Mouse (Mus musculus): Measurements from ENCODE around the gene Sh3yl1. TPM values are rescaled to one million over a fixed set of nuclear protein-coding genes. Genes with fewer than 3 reads are reported as not detected.
A peak's percentile ranks its signal among the peaks of the same experiment; 100 is the strongest.

Sh3yl1 gene
- polyA plus RNA-seq (2014; fragmentation: Nextera tagmentation; extraction: Ambion mirVana): 49.9 and 53.9 TPM in 2 replicates

GRCm38 (mm10) chr12:30911261-30912047, at the start of gene Sh3yl1, which contains the start of gene Acp1:
Gene Sh3yl1, plus strand, starts transcription at chr12:30911668.
Gene Acp1, minus strand, starts transcription at chr12:30911589.
- Histone ChIP-seq H3K4me3 (replicated peaks; ENCODE audit: low read length) (peak within 1 kb of the TSS; percentile 57), H3K9me3 (ENCODE audit: control insufficient read depth, low read length) (peaks cover 7% of the 10 kb centered on the region; the same call in 1 of the 2 replicates), H3K4me1 (replicated peaks; ENCODE audit: control insufficient read depth, insufficient read depth, low read length) (peaks cover 24% of the 10 kb centered on the region), H3K36me3 (replicated peaks; ENCODE audit: control insufficient read depth, insufficient read depth) (no peaks in the 10 kb centered on the region), H3K27me3 (ENCODE audit: control insufficient read depth, insufficient read depth, low read length) (no peaks in the 10 kb centered on the region), H3K27ac (peak within 1 kb of the TSS; percentile 55), H3K9ac (peak within 1 kb of the TSS; percentile 77), H3K4me2 (replicated peaks) (peak within 1 kb of the TSS; percentile 89)
- ATAC-seq (ENCODE audit: low FRiP score): peak; percentile 98
- DNase-seq (ENCODE audit: low spot score): peak; percentile 95
- WGBS: under 1% methylated on average over 52 of the region's 52 CpGs

GRCm38 (mm10) chr12:30864347-30864746, 47.1 kb upstream of the Sh3yl1 start:
- Histone ChIP-seq H3K27me3 (ENCODE audit: control insufficient read depth, insufficient read depth, low read length) (no peaks in the 10 kb centered on the region), H3K9ac (no peak overlapping the region), H3K4me3 (replicated peaks; ENCODE audit: low read length) (no peak overlapping the region), H3K9me3 (ENCODE audit: control insufficient read depth, low read length) (no peaks in the 10 kb centered on the region), H3K36me3 (replicated peaks; ENCODE audit: control insufficient read depth, insufficient read depth) (no peaks in the 10 kb centered on the region), H3K4me1 (replicated peaks; ENCODE audit: control insufficient read depth, insufficient read depth, low read length) (no peaks in the 10 kb centered on the region), H3K27ac (no peak overlapping the region), H3K4me2 (replicated peaks) (no peak overlapping the region)
- DNase-seq (ENCODE audit: low spot score) (peak; percentile 30), ATAC-seq (ENCODE audit: low FRiP score) (no peak)
- 63% methylated on average over 2 of the region's 2 CpGs for WGBS

GRCm38 (mm10) chr12:30865781-30866180, 45.7 kb upstream of the Sh3yl1 start:
- Histone ChIP-seq H3K4me3 (replicated peaks; ENCODE audit: low read length) (no peak overlapping the region), H3K4me2 (replicated peaks) (no peak overlapping the region), H3K27me3 (ENCODE audit: control insufficient read depth, insufficient read depth, low read length) (no peaks in the 10 kb centered on the region), H3K9ac (no peak overlapping the region), H3K36me3 (replicated peaks; ENCODE audit: control insufficient read depth, insufficient read depth) (no peaks in the 10 kb centered on the region), H3K27ac (no peak overlapping the region), H3K9me3 (ENCODE audit: control insufficient read depth, low read length) (no peaks in the 10 kb centered on the region), H3K4me1 (replicated peaks; ENCODE audit: control insufficient read depth, insufficient read depth, low read length) (no peaks in the 10 kb centered on the region)
- WGBS: 84% methylated on average over 4 of the region's 4 CpGs
- ATAC-seq (ENCODE audit: low FRiP score) (no peak), DNase-seq (ENCODE audit: low spot score) (no peak)

DNA sequence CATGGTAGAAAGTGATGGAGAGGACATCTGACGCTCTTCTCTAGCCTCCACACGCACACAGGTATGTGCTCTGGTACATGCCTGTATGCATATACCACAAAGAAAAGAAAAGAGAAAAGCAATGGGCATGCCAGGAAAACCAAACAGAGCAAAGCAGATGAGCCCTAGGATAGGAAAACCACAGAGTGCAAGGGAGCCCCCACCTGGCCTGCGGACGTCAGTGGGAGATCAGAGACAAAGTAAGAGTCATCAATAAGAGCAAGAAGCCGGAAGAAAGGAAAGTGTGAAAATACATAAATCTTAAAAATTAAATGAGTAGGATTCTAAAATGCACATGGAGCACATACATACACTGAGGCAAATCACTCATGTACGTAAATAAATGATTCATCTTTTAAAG, 32.0 kb upstream of the Sh3yl1 start:
- H3K27ac ChIP-seq: no peak overlapping the region
- WGBS: 72% methylated on average over 6 of the region's 6 CpGs
- DNase-seq (ENCODE audit: low spot score) (no peak), ATAC-seq (ENCODE audit: low FRiP score) (no peak)
- no peaks in the 10 kb centered on the region for H3K9me3 ChIP-seq (ENCODE audit: control insufficient read depth, low read length)
- no peak overlapping the region for H3K4me2 ChIP-seq (replicated peaks)
- H3K4me1 ChIP-seq (replicated peaks; ENCODE audit: control insufficient read depth, insufficient read depth, low read length): peaks cover 7% of the 10 kb centered on the region; the same call in 1 of the 2 replicates
- H3K4me3 ChIP-seq (replicated peaks; ENCODE audit: low read length): no peak overlapping the region
- H3K36me3 ChIP-seq (replicated peaks; ENCODE audit: control insufficient read depth, insufficient read depth): no peaks in the 10 kb centered on the region
- no peak overlapping the region for H3K9ac ChIP-seq
- H3K27me3 ChIP-seq (ENCODE audit: control insufficient read depth, insufficient read depth, low read length): peaks cover 29% of the 10 kb centered on the region

DNA sequence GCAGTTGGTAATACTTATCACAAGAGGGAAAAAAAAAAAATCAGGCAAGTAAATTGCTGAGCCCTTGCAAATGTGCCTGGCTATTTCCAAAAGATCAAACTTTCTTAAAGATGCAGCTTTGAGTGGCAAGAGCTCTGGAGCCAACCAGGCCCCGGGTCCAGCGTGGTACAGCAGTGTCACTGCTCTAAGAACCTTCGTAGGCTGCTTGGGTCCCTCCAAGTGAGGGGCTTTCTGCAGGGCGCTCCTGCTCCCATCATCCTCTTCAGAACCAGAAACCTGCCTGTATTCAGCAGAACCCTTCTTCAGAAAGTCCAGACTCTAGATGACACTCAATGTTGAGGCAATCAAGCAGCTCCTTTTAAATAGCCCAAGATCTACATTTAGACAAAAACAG, 27.9 kb upstream of the Sh3yl1 start:
- H3K36me3 ChIP-seq (replicated peaks; ENCODE audit: control insufficient read depth, insufficient read depth): no peaks in the 10 kb centered on the region
- no peaks in the 10 kb centered on the region for H3K9me3 ChIP-seq (ENCODE audit: control insufficient read depth, low read length)
- H3K9ac ChIP-seq: peak overlapping the region; percentile 61
- H3K4me3 ChIP-seq (replicated peaks; ENCODE audit: low read length): peak overlapping the region; percentile 63
- peaks cover 13% of the 10 kb centered on the region; the same call in 1 of the 2 replicates for H3K4me1 ChIP-seq (replicated peaks; ENCODE audit: control insufficient read depth, insufficient read depth, low read length)
- no peak for DNase-seq (ENCODE audit: low spot score)
- no peak; the same call in 1 of the 2 replicates for ATAC-seq (ENCODE audit: low FRiP score)
- H3K4me2 ChIP-seq (replicated peaks): peak overlapping the region; percentile 100
- 19% methylated on average over 4 of the region's 4 CpGs for WGBS
- H3K27me3 ChIP-seq (ENCODE audit: control insufficient read depth, insufficient read depth, low read length): peaks cover 49% of the 10 kb centered on the region
- H3K27ac ChIP-seq: no peak overlapping the region

GRCm38 (mm10) chr12:30883986-30884621, 27.4 kb upstream of the Sh3yl1 start, which contains the start of gene Alkal2:
Gene Alkal2, plus strand, starts transcription at chr12:30884322.
- no peak for DNase-seq (ENCODE audit: low spot score)
- H3K36me3 ChIP-seq (replicated peaks; ENCODE audit: control insufficient read depth, insufficient read depth): no peaks in the 10 kb centered on the region
- H3K4me1 ChIP-seq (replicated peaks; ENCODE audit: control insufficient read depth, insufficient read depth, low read length): peaks cover 13% of the 10 kb centered on the region; the same call in 1 of the 2 replicates
- peak within 1 kb of the TSS; percentile 61 for H3K9ac ChIP-seq
- H3K4me2 ChIP-seq (replicated peaks): peak within 1 kb of the TSS; percentile 100
- H3K4me3 ChIP-seq (replicated peaks; ENCODE audit: low read length): peak within 1 kb of the TSS; percentile 63
- WGBS: under 1% methylated on average over 51 of the region's 58 CpGs
- no peaks in the 10 kb centered on the region for H3K9me3 ChIP-seq (ENCODE audit: control insufficient read depth, low read length)
- H3K27ac ChIP-seq: no peak within 1 kb of the TSS
- H3K27me3 ChIP-seq (ENCODE audit: control insufficient read depth, insufficient read depth, low read length): peaks cover 49% of the 10 kb centered on the region
- ATAC-seq (ENCODE audit: low FRiP score): peak; percentile 62

DNA sequence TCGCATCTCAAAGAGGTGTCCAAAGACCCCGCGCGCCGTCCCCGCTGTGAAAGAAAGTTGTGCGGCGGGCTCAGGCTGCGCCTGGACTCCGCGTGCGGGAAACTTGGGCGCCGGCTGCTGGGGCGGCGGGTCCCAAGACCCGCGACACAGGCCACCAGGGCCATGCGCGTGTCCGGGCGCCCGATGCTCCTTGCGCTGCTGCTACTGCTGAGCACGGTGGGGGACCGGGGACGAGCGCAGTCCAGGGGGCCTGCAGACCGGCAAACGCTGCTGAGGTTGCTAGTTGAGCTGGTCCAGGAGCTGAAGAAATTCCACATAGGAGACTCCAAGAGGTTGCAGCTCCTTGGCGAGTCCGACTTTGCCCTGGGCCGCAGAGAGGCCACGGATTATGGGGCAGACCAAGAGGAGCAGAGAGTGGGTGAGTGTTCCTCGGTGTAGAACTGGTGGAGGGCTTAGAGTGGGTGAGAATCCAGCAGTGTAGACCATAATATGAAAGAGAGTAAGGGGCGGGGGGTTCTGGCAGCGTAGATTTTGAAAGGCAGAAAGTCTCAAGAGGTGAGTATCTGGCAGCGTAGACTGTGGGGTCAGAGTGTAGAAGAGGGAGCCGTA, 26.7 kb upstream of the Sh3yl1 start:
- DNase-seq (ENCODE audit: low spot score) (no peak), ATAC-seq (ENCODE audit: low FRiP score) (peak; percentile 64)

DNA sequence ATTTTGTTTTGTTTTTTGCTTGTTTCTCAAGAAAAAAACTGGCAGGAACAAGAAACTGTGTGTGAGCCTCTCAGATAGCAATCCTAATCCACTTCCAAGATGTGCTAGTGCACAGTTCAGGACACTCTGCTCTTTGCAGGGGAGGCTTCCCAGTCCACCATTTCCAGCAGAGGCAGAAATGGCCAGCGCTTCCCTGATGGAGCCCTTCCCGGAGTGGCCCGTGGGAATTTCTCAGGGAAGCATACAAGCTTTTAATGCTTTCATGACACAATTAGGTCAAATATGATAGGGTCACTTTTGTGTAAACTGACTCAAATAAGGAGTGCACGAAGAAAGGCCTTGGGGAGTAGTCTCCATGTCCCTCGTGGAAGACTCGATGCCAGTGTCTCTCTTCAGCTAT, 25.6 kb upstream of the Sh3yl1 start:
- WGBS: 80% methylated on average over 6 of the region's 6 CpGs
- no peak overlapping the region for H3K9ac ChIP-seq

More for the DNA sequence above, 26.7 kb upstream of the Sh3yl1 start:
- H3K36me3 ChIP-seq (replicated peaks; ENCODE audit: control insufficient read depth, insufficient read depth): no peaks in the 10 kb centered on the region
- peak overlapping the region; percentile 100 for H3K4me2 ChIP-seq (replicated peaks)
- WGBS: 9% methylated on average over 39 of the region's 39 CpGs
- H3K27me3 ChIP-seq (ENCODE audit: control insufficient read depth, insufficient read depth, low read length): peaks cover 49% of the 10 kb centered on the region
- no peak overlapping the region for H3K27ac ChIP-seq
- H3K9ac ChIP-seq: peak overlapping the region; percentile 61
- H3K4me1 ChIP-seq (replicated peaks; ENCODE audit: control insufficient read depth, insufficient read depth, low read length): peaks cover 13% of the 10 kb centered on the region; the same call in 1 of the 2 replicates
- H3K9me3 ChIP-seq (ENCODE audit: control insufficient read depth, low read length): no peaks in the 10 kb centered on the region
- H3K4me3 ChIP-seq (replicated peaks; ENCODE audit: low read length): peak overlapping the region; percentile 63

DNA sequence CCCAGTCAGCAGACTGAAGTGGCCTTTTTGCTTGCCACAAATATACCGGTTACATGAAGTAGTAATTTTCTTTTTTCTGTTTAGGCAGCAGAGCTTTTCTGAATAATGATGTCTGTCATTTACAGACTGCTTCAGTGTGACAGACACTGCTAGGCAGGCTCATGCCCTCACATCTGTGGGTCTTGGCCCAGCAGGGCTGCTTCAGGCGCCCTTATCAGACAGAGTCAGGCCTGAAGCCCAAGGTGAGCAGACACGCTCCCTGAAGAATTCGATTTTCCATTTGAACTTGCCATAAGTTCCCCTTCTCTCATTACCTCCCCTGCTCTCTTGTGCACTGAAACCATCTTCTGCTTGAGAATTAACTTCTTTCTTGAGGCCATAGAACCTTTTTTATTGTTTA, 23.5 kb upstream of the Sh3yl1 start:
- Histone ChIP-seq H3K9ac (no peak overlapping the region), H3K4me3 (replicated peaks; ENCODE audit: low read length) (no peak overlapping the region), H3K27me3 (ENCODE audit: control insufficient read depth, insufficient read depth, low read length) (peaks cover 34% of the 10 kb centered on the region), H3K27ac (no peak overlapping the region), H3K9me3 (ENCODE audit: control insufficient read depth, low read length) (no peaks in the 10 kb centered on the region), H3K36me3 (replicated peaks; ENCODE audit: control insufficient read depth, insufficient read depth) (no peaks in the 10 kb centered on the region), H3K4me1 (replicated peaks; ENCODE audit: control insufficient read depth, insufficient read depth, low read length) (peaks cover 13% of the 10 kb centered on the region; the same call in 1 of the 2 replicates), H3K4me2 (replicated peaks) (no peak overlapping the region)
- DNase-seq (ENCODE audit: low spot score) (no peak), ATAC-seq (ENCODE audit: low FRiP score) (no peak)
- WGBS: 90% methylated on average over 4 of the region's 4 CpGs

More for the DNA sequence above, 25.6 kb upstream of the Sh3yl1 start:
- H3K4me1 ChIP-seq (replicated peaks; ENCODE audit: control insufficient read depth, insufficient read depth, low read length): peaks cover 13% of the 10 kb centered on the region; the same call in 1 of the 2 replicates
- H3K4me2 ChIP-seq (replicated peaks): no peak overlapping the region
- DNase-seq (ENCODE audit: low spot score): no peak
- no peaks in the 10 kb centered on the region for H3K9me3 ChIP-seq (ENCODE audit: control insufficient read depth, low read length)
- no peak for ATAC-seq (ENCODE audit: low FRiP score)
- no peaks in the 10 kb centered on the region for H3K36me3 ChIP-seq (replicated peaks; ENCODE audit: control insufficient read depth, insufficient read depth)
- H3K27me3 ChIP-seq (ENCODE audit: control insufficient read depth, insufficient read depth, low read length): peaks cover 49% of the 10 kb centered on the region
- H3K27ac ChIP-seq: no peak overlapping the region
- no peak overlapping the region for H3K4me3 ChIP-seq (replicated peaks; ENCODE audit: low read length)
